Comparison of ENCODE assay signal across 18 mouse cellular contexts in genomic region chr15:80026689-80027353, GRCm38 (mm10). TPM values are rescaled to one million over a fixed set of nuclear protein-coding genes. Genes with fewer than 3 reads are reported as not detected.
DNase-seq lines count a peak whose midpoint lies in the region; ATAC-seq and TF ChIP-seq lines count a peak whose summit lies in the region.
"Had no signal": no experiment of that assay in that cellular context is flagged by ENCODE, and none has a peak within 500 bp of the region (broad histone marks: within the 10 kb centered on the region; RNA-seq: fewer than 3 reads in every experiment).

No protein-coding gene starts in this region.

- peak overlapping the region; percentile 12 for H3ac ChIP-seq in C2C12 (ENCODE audit: control insufficient read depth, insufficient read length, low read depth)

- no peaks in the 10 kb centered on the region for H3K36me3 ChIP-seq in heart, embryonic 10.5 days
- no peaks in the 10 kb centered on the region for H3K36me3 ChIP-seq in kidney, embryonic 16.5 days (ENCODE audit: insufficient read depth, low read length)
- H3K36me3 ChIP-seq in C2C12 (ENCODE audit: control insufficient read depth, insufficient read depth): no peaks in the 10 kb centered on the region
- H3K36me3 ChIP-seq: embryonic facial prominence, embryonic 10.5 days; limb, embryonic 13.5 days; liver, embryonic 15.5 days; neural tube, embryonic 13.5 days; stomach, embryonic 15.5 days had no signal

- intact Hi-C loops in left cerebral cortex, adult 2 months (cut with DNase I): no loop called here

- peaks cover 56% of the 10 kb centered on the region for H3K4me1 ChIP-seq in heart, embryonic 10.5 days
- peaks cover 32% of the 10 kb centered on the region for H3K4me1 ChIP-seq in kidney, embryonic 16.5 days (ENCODE audit: insufficient read depth, low read length)

- no peaks in the 10 kb centered on the region for H3K27me3 ChIP-seq in heart, embryonic 10.5 days (ENCODE audit: insufficient read depth, poor library complexity, severe bottlenecking)
- H3K27me3 ChIP-seq in kidney, embryonic 16.5 days (ENCODE audit: insufficient read depth, low read length): no peaks in the 10 kb centered on the region
- no peaks in the 10 kb centered on the region for H3K27me3 ChIP-seq in C2C12 (ENCODE audit: control insufficient read depth, insufficient read depth, insufficient read length)
- H3K27me3 ChIP-seq: limb, embryonic 13.5 days; liver, embryonic 15.5 days; neural tube, embryonic 13.5 days; stomach, embryonic 15.5 days had no signal

- H3K27ac ChIP-seq in heart, embryonic 10.5 days: peak overlapping the region; percentile 81; the same call in 1 of the 2 replicates
- H3K27ac ChIP-seq in kidney, embryonic 16.5 days (ENCODE audit: low read length): no peak overlapping the region
- H3K27ac ChIP-seq in left cerebral cortex, adult 2 months: no peak overlapping the region
- H3K27ac ChIP-seq: embryonic facial prominence, embryonic 10.5 days; limb, embryonic 13.5 days; liver, embryonic 15.5 days; neural tube, embryonic 13.5 days; stomach, embryonic 15.5 days had no signal

- H3K79me3 ChIP-seq in C2C12 (ENCODE audit: low read depth): no peaks in the 10 kb centered on the region

- H3K9me3 ChIP-seq in heart, embryonic 10.5 days: no peaks in the 10 kb centered on the region
- H3K9me3 ChIP-seq in kidney, embryonic 16.5 days (ENCODE audit: low read length): no peaks in the 10 kb centered on the region; the same call in 1 of the 2 replicates
- H3K9me3 ChIP-seq: neural tube, embryonic 13.5 days; stomach, embryonic 15.5 days had no signal

- 77% methylated on average over 14 of the region's 14 CpGs for WGBS in heart, embryonic 10.5 days
- 55% methylated on average over 14 of the region's 14 CpGs for WGBS in kidney, embryonic 16.5 days

- no peak for ATAC-seq in kidney, embryonic 16.5 days (ENCODE audit: low FRiP score, low TSS enrichment)

- TF ChIP-seq CTCF in C2C12 (IDR thresholded peaks at IDR 0.05; ENCODE audit: control insufficient read depth, insufficient read depth, insufficient read length): no peak
- no peak for TF ChIP-seq CTCF in brain, embryonic 14.5 days (IDR thresholded peaks at IDR 0.05; ENCODE audit: borderline replicate concordance, extremely low read depth, insufficient read depth, insufficient read length)
- no peak for TF ChIP-seq CTCF in left cerebral cortex, adult 2 months (IDR thresholded peaks at IDR 0.05)

- H3K9ac ChIP-seq in kidney, embryonic 16.5 days (replicated peaks; ENCODE audit: low read length): no peak overlapping the region
- H3K9ac ChIP-seq: limb, embryonic 13.5 days; liver, embryonic 15.5 days; neural tube, embryonic 13.5 days; stomach, embryonic 15.5 days had no signal

- no peaks in the 10 kb centered on the region for H3K79me2 ChIP-seq in C2C12 (ENCODE audit: control insufficient read depth, insufficient read depth)

- DNase-seq in heart, embryonic 10.5 days (ENCODE audit: low spot score): no peak
- no peak for DNase-seq in heart, adult 11 months
- DNase-seq in kidney, postnatal 14 days: peak; percentile 49
- DNase-seq in brain, embryonic 14.5 days (ENCODE audit: low read depth): peak; percentile 65
- no peak for DNase-seq in left cerebral cortex, adult 2 months (ENCODE audit: extremely low spot score in 1 of 2, low spot score in 2 of 2)
- DNase-seq: adrenal gland, postnatal 25 days; cerebellum, adult 2 months; kidney, adult 2 months; lung, postnatal 10 days; right cerebral cortex, postnatal 14 days; thymus, postnatal 14 days had no signal

- no peak for TF ChIP-seq POLR2A in brain, embryonic 14.5 days (IDR thresholded peaks at IDR 0.05; ENCODE audit: borderline replicate concordance, extremely low read depth, insufficient read depth, insufficient read length, poor library complexity, severe bottlenecking)

- no peak overlapping the region for H3K4me2 ChIP-seq in kidney, embryonic 16.5 days (replicated peaks; ENCODE audit: low read depth, low read length)
- H3K4me2 ChIP-seq: limb, embryonic 13.5 days; liver, embryonic 15.5 days; neural tube, embryonic 13.5 days; stomach, embryonic 15.5 days had no signal

- no peak overlapping the region for H3K4me3 ChIP-seq in heart, embryonic 10.5 days
- no peak overlapping the region for H3K4me3 ChIP-seq in kidney, embryonic 16.5 days (ENCODE audit: low read length)
- H3K4me3 ChIP-seq in C2C12 (ENCODE audit: insufficient read depth, poor library complexity, severe bottlenecking): no peak overlapping the region
- no peak overlapping the region for H3K4me3 ChIP-seq in left cerebral cortex, adult 2 months
- H3K4me3 ChIP-seq: embryonic facial prominence, embryonic 10.5 days; limb, embryonic 13.5 days; liver, embryonic 15.5 days; neural tube, embryonic 13.5 days; stomach, embryonic 15.5 days had no signal

TF ChIP-seq in C2C12, 6 proteins besides CTCF, POLR2A, EP300 and RAD21:
- TF ChIP-seq FOSL1 (IDR thresholded peaks at IDR 0.05; ENCODE audit: insufficient read depth, low read length, poor library complexity, severe bottlenecking) (peak; percentile 62), USF1 (IDR thresholded peaks at IDR 0.05; ENCODE audit: low read depth) (no peak), MYOD1 (IDR thresholded peaks at IDR 0.05; ENCODE audit: control insufficient read depth, insufficient read length, low read depth) (peak; percentile 49)

RNA-seq across cellular contexts. Expression of gene Pdgfb, which starts 12.0 kb away (rescaled TPM):
- polyA plus RNA-seq in heart, embryonic 10.5 days (2016; fragmentation: Nextera tagmentation; extraction: Ambion mirVana): 0.95 and 1.9 TPM in 2 replicates
- 4.3 and 6.2 TPM in 2 replicates for polyA plus RNA-seq in kidney, embryonic 16.5 days (2015; fragmentation: Nextera tagmentation; extraction: Ambion mirVana)
- polyA plus RNA-seq in C2C12 (2012; fragmentation: generic; extraction: Trizol): 27.2 TPM
- polyA plus RNA-seq in brain, embryonic 14.5 days (2012; rRNA removed): 12.3 and 16.8 TPM in 2 replicates
- 10 to 100 TPM; 32.7 to 41.7 TPM for total RNA-seq in left cerebral cortex, adult 2 months (2021)

RNA-seq across cellular contexts. Expression of gene Cbx7, which starts 55.9 kb away (rescaled TPM):
- 0.82 and 1.0 TPM in 2 replicates for polyA plus RNA-seq in heart, embryonic 10.5 days (2016; fragmentation: Nextera tagmentation; extraction: Ambion mirVana)
- polyA plus RNA-seq in kidney, embryonic 16.5 days (2015; fragmentation: Nextera tagmentation; extraction: Ambion mirVana): 3.3 and 3.9 TPM in 2 replicates
- polyA plus RNA-seq in C2C12 (2012; fragmentation: generic; extraction: Trizol): 5.9 TPM
- 10.9 and 14.4 TPM in 2 replicates for polyA plus RNA-seq in brain, embryonic 14.5 days (2012; rRNA removed)
- total RNA-seq in left cerebral cortex, adult 2 months (2021): 10 to 100 TPM; 52.3 to 52.6 TPM

Comparison
In these comparisons a context has a peak if more than half of its experiments do, and no peak if none do; other contexts are left out.
1. DNase-seq: peak in kidney, postnatal 14 days (single experiment) and brain, embryonic 14.5 days (single experiment); none in heart, embryonic 10.5 days (single experiment), heart, adult 11 months (single experiment) and left cerebral cortex, adult 2 months (0 of 2).